Mouse (Mus musculus) inflammation-experienced regulatory T-cells (primary cell): ENCODE measurements around the gene Epc2. TPM values are rescaled to one million over a fixed set of nuclear protein-coding genes. Genes with fewer than 3 reads are reported as not detected.

Experiments used
- polyA plus RNA-seq, 2 experiments: library from polyadenylated mRNA; unstranded; fragments of 100-300 nt; shearing (Covaris generic); gene quantifications; one replicate each; pipeline ENCODE4 v1.2.1; 2017

Epc2 gene
- 1 to 10 TPM; 4.1 to 5.6 TPM for polyA plus RNA-seq

GRCm38 (mm10) chr2:49450931-49451636 lies at the start of gene Epc2:
Gene Epc2 (plus strand): TSS chr2:49451486.

Other genes starting within 250 kb of the Epc2 start
- gene Kif5c, start 167.8 kb downstream of the Epc2 start, polyA plus RNA-seq, result 1 to 10 TPM; 2.4 to 8.5 TPM